Mouse (Mus musculus): ENCODE measurements around the gene Tut1. TPM values are rescaled to one million over a fixed set of nuclear protein-coding genes. Genes with fewer than 3 reads are reported as not detected.

Tut1 gene
- total RNA-seq, 1 experiment, result 42.6 TPM

- Histone ChIP-seq H3K9me3 (ENCODE audit: control insufficient read depth, insufficient read depth, low read depth, low read length) (no peaks in the 10 kb centered on the region), H3K27ac (ENCODE audit: insufficient read depth, low read depth, low read length, poor library complexity, severe bottlenecking) (no peak overlapping the region), H3K36me3 (ENCODE audit: control insufficient read depth, insufficient read depth, low read length, poor library complexity, severe bottlenecking) (peaks cover 40% of the 10 kb centered on the region), H3K4me3 (ENCODE audit: insufficient read depth in 1 of 2, low read depth in 1 of 2, low read length in 2 of 2, poor library complexity in 1 of 2, severe bottlenecking in 1 of 2) (peak overlapping the region; percentile 88 to 89), H3K9ac (ENCODE audit: insufficient read depth, low read depth, low read length, poor library complexity, severe bottlenecking) (peak overlapping the region; percentile 92; the same call in 1 of the 2 replicates), H3K4me1 (ENCODE audit: control insufficient read depth in 2 of 2, insufficient read depth in 2 of 2, low read length in 2 of 2, poor library complexity in 1 of 2) (peaks cover 9 to 19% of the 10 kb centered on the region in 2 experiments; a peak in 3 of 4 replicates)
- TF ChIP-seq CHD2 (IDR thresholded peaks at IDR 0.05; ENCODE audit: low read depth, low read length) (no peak), HCFC1 (IDR thresholded peaks at IDR 0.05; ENCODE audit: borderline replicate concordance, insufficient read depth, low read length) (no peak), ZC3H11A (IDR thresholded peaks at IDR 0.05; ENCODE audit: borderline replicate concordance, low read depth, low read length) (no peak), ZNF384 (IDR thresholded peaks at IDR 0.05; ENCODE audit: low read depth, low read length) (no peak), MAFK (IDR thresholded peaks at IDR 0.05; ENCODE audit: insufficient read depth, low read depth, low read length) (no peak)
- DNase-seq (ENCODE audit: low read depth, low spot score), result no peak
- in situ Hi-C loops (cut with MboI; ENCODE audit: low sequenced_read_pairs in 2 of 2, unreplicated experiment in 2 of 2), result no loop called here
Measured at GRCm38 (mm10) chr19:8943047-8943446, 10.6 kb upstream of the Tut1 start.

GRCm38 (mm10) chr19:8944062-8944461 lies 9.6 kb upstream of the Tut1 start:
- no peak for DNase-seq (ENCODE audit: low read depth, low spot score)
- in situ Hi-C loops (cut with MboI; ENCODE audit: low sequenced_read_pairs in 2 of 2, unreplicated experiment in 2 of 2), result no loop called here
- H3K9me3 ChIP-seq (ENCODE audit: control insufficient read depth, insufficient read depth, low read depth, low read length), result no peaks in the 10 kb centered on the region
- peak overlapping the region; percentile 1; the same call in 1 of the 2 replicates for H3K9ac ChIP-seq (ENCODE audit: insufficient read depth, low read depth, low read length, poor library complexity, severe bottlenecking)
- TF ChIP-seq CHD2 (IDR thresholded peaks at IDR 0.05; ENCODE audit: low read depth, low read length), result no peak
- no peak for TF ChIP-seq ZC3H11A (IDR thresholded peaks at IDR 0.05; ENCODE audit: borderline replicate concordance, low read depth, low read length)
- TF ChIP-seq HCFC1 (IDR thresholded peaks at IDR 0.05; ENCODE audit: borderline replicate concordance, insufficient read depth, low read length), result no peak
- no peak for TF ChIP-seq MAFK (IDR thresholded peaks at IDR 0.05; ENCODE audit: insufficient read depth, low read depth, low read length)
- no peak for TF ChIP-seq ZNF384 (IDR thresholded peaks at IDR 0.05; ENCODE audit: low read depth, low read length)
- H3K4me3 ChIP-seq (ENCODE audit: insufficient read depth in 1 of 2, low read depth in 1 of 2, low read length in 2 of 2, poor library complexity in 1 of 2, severe bottlenecking in 1 of 2), result no peak overlapping the region; a peak in 1 of 4 replicates
- H3K4me1 ChIP-seq (ENCODE audit: control insufficient read depth in 2 of 2, insufficient read depth in 2 of 2, low read length in 2 of 2, poor library complexity in 1 of 2), result peaks cover 9 to 19% of the 10 kb centered on the region in 2 experiments; a peak in 3 of 4 replicates
- peaks cover 46% of the 10 kb centered on the region for H3K36me3 ChIP-seq (ENCODE audit: control insufficient read depth, insufficient read depth, low read length, poor library complexity, severe bottlenecking)
- no peak overlapping the region for H3K27ac ChIP-seq (ENCODE audit: insufficient read depth, low read depth, low read length, poor library complexity, severe bottlenecking)

- in situ Hi-C loops (cut with MboI; ENCODE audit: low sequenced_read_pairs in 2 of 2, unreplicated experiment in 2 of 2), result no loop called here
- DNase-seq (ENCODE audit: low read depth, low spot score), result peak; percentile 91
- Histone ChIP-seq H3K9ac (ENCODE audit: insufficient read depth, low read depth, low read length, poor library complexity, severe bottlenecking) (peak overlapping the region; percentile 47), H3K9me3 (ENCODE audit: control insufficient read depth, insufficient read depth, low read depth, low read length) (no peaks in the 10 kb centered on the region), H3K27ac (ENCODE audit: insufficient read depth, low read depth, low read length, poor library complexity, severe bottlenecking) (no peak overlapping the region), H3K4me1 (ENCODE audit: control insufficient read depth in 2 of 2, insufficient read depth in 2 of 2, low read length in 2 of 2, poor library complexity in 1 of 2) (peaks cover 9 to 19% of the 10 kb centered on the region in 2 experiments; a peak in 3 of 4 replicates), H3K4me3 (ENCODE audit: insufficient read depth in 1 of 2, low read depth in 1 of 2, low read length in 2 of 2, poor library complexity in 1 of 2, severe bottlenecking in 1 of 2) (peak overlapping the region in 1 of 2 experiments; percentile 14; a peak in 1 of 4 replicates), H3K36me3 (ENCODE audit: control insufficient read depth, insufficient read depth, low read length, poor library complexity, severe bottlenecking) (peaks cover 48% of the 10 kb centered on the region)
- no peak for TF ChIP-seq HCFC1 (IDR thresholded peaks at IDR 0.05; ENCODE audit: borderline replicate concordance, insufficient read depth, low read length)
- no peak for TF ChIP-seq MAFK (IDR thresholded peaks at IDR 0.05; ENCODE audit: insufficient read depth, low read depth, low read length)
- TF ChIP-seq CHD2 (IDR thresholded peaks at IDR 0.05; ENCODE audit: low read depth, low read length), result no peak
- peak; percentile 58; the same call in 1 of the 2 replicates for TF ChIP-seq ZNF384 (IDR thresholded peaks at IDR 0.05; ENCODE audit: low read depth, low read length)
Measured at GRCm38 (mm10) chr19:8944750-8945149, 8.9 kb upstream of the Tut1 start.

GRCm38 (mm10) chr19:8945251-8945650 lies 8.4 kb upstream of the Tut1 start:
- H3K4me1 ChIP-seq (ENCODE audit: control insufficient read depth in 2 of 2, insufficient read depth in 2 of 2, low read length in 2 of 2, poor library complexity in 1 of 2), result peaks cover 7 to 17% of the 10 kb centered on the region in 2 experiments; a peak in 3 of 4 replicates
- TF ChIP-seq HCFC1 (IDR thresholded peaks at IDR 0.05; ENCODE audit: borderline replicate concordance, insufficient read depth, low read length), result no peak
- TF ChIP-seq CHD2 (IDR thresholded peaks at IDR 0.05; ENCODE audit: low read depth, low read length), result no peak
- no peak for TF ChIP-seq ZC3H11A (IDR thresholded peaks at IDR 0.05; ENCODE audit: borderline replicate concordance, low read depth, low read length)
- no peak for TF ChIP-seq MAFK (IDR thresholded peaks at IDR 0.05; ENCODE audit: insufficient read depth, low read depth, low read length)
- TF ChIP-seq ZNF384 (IDR thresholded peaks at IDR 0.05; ENCODE audit: low read depth, low read length), result no peak
- no peak overlapping the region for H3K9ac ChIP-seq (ENCODE audit: insufficient read depth, low read depth, low read length, poor library complexity, severe bottlenecking)
- H3K27ac ChIP-seq (ENCODE audit: insufficient read depth, low read depth, low read length, poor library complexity, severe bottlenecking), result no peak overlapping the region
- H3K9me3 ChIP-seq (ENCODE audit: control insufficient read depth, insufficient read depth, low read depth, low read length), result no peaks in the 10 kb centered on the region
- H3K36me3 ChIP-seq (ENCODE audit: control insufficient read depth, insufficient read depth, low read length, poor library complexity, severe bottlenecking), result peaks cover 50% of the 10 kb centered on the region
- in situ Hi-C loops (cut with MboI; ENCODE audit: low sequenced_read_pairs in 2 of 2, unreplicated experiment in 2 of 2), result no loop called here
- DNase-seq (ENCODE audit: low read depth, low spot score), result no peak
- 0 out of 4 replicates have a peak overlapping the region, but pooled peaks of 1 of the 2 experiments have one; percentile 14 for H3K4me3 ChIP-seq (ENCODE audit: insufficient read depth in 1 of 2, low read depth in 1 of 2, low read length in 2 of 2, poor library complexity in 1 of 2, severe bottlenecking in 1 of 2)
